Mouse (Mus musculus) lung, embryonic 14.5 days (tissue): ENCODE measurements around the gene Hdgf. TPM values are rescaled to one million over a fixed set of nuclear protein-coding genes. Genes with fewer than 3 reads are reported as not detected.

Experiments
- ATAC-seq: fragments of 200-750 bp; cut with Nextera tagmentation; 2 replicates; pipeline ENCODE4 v1.8.0; 2017; ENCODE audit warnings: mild to moderate bottlenecking, moderate TSS enrichment, moderate library complexity; ENCODE audit not compliant: insufficient read depth
- DNase-seq: peaks from one replicate; pipeline ENCODE4 v3.0.0-alpha.2; 2015
- H3K27ac ChIP-seq: fragments of 300-500 bp; sonication (generic); 2 replicates; pipeline ENCODE4 v1.5.1; 2014; ENCODE audit warnings: low read depth, mild to moderate bottlenecking, moderate library complexity
- H3K27me3 ChIP-seq: fragments of 300-500 bp; sonication (generic); 2 replicates; pipeline ENCODE4 v1.6.1; 2014; ENCODE audit warnings: low read length, control low read depth; ENCODE audit not compliant: insufficient read depth
- H3K36me3 ChIP-seq: fragments of 300-500 bp; sonication (generic); 2 replicates; pipeline ENCODE4 v1.6.1; 2014; ENCODE audit warnings: control low read depth; ENCODE audit not compliant: insufficient read depth
- H3K4me1 ChIP-seq: fragments of 300-500 bp; sonication (generic); 2 replicates; pipeline ENCODE4 v1.6.1; 2014; ENCODE audit warnings: antibody characterized with exemption, control low read depth; ENCODE audit not compliant: insufficient read depth
- H3K4me2 ChIP-seq: fragments of 300-500 bp; sonication (generic); 2 replicates; pipeline ENCODE4 v1.6.1; 2014; ENCODE audit warnings: mild to moderate bottlenecking
- H3K4me3 ChIP-seq: fragments of 300-500 bp; sonication (generic); 2 replicates; pipeline ENCODE4 v1.5.1; 2014; ENCODE audit warnings: low read depth, low read length
- H3K9ac ChIP-seq: fragments of 300-500 bp; sonication (generic); 2 replicates; pipeline ENCODE4 v1.6.1; 2014
- H3K9me3 ChIP-seq: fragments of 300-500 bp; sonication (generic); 2 replicates; pipeline ENCODE4 v1.6.1; 2016; ENCODE audit warnings: low read depth, low read length, control low read depth
- CTCF ChIP-seq: IDR thresholded peaks from 2 replicates; pipeline ENCODE4 v1.5.1; 2016; ENCODE audit warnings: antibody characterized with exemption, low read depth
- WGBS: fragments of 180-500 bp; shearing (Covaris S2); extraction: QIAGEN DNeasy Blood & Tissue Kit; methylation state at CpG from one replicate; pipeline ENCODE4 v1.1.7; 2014; 5-methylcytosine and 5-hydroxymethylcytosine counted together
- polyA plus RNA-seq: library from polyadenylated mRNA; unstranded; fragments of >200 nt; fragmentation: Nextera tagmentation; extraction: Ambion mirVana; gene quantifications from 2 replicates; pipeline ENCODE4 v1.2.1, GENCODE M21; 2014

Gene Hdgf
- polyA plus RNA-seq, 1 experiment from 2014 or later, result 287 TPM

GRCm38 (mm10) chr3:87934026-87934425, 27.9 kb downstream of the Hdgf start:
- ATAC-seq, result no peak
- no peaks in the 10 kb centered on the region for H3K27me3 ChIP-seq
- peaks cover 71% of the 10 kb centered on the region for H3K36me3 ChIP-seq

GRCm38 (mm10) chr3:87934501-87934900, 28.4 kb downstream of the Hdgf start:
- peaks cover 75% of the 10 kb centered on the region for H3K36me3 ChIP-seq
- ATAC-seq, result no peak

More at GRCm38 (mm10) chr3:87934026-87934425, 27.9 kb downstream of the Hdgf start:
- H3K9ac ChIP-seq, result no peak overlapping the region
- no peak overlapping the region for H3K4me2 ChIP-seq
- H3K4me3 ChIP-seq, result no peak overlapping the region
- 80% methylated on average over 5 of the region's 5 CpGs for WGBS
- TF ChIP-seq CTCF, result no peak
- H3K9me3 ChIP-seq, result no peaks in the 10 kb centered on the region
- DNase-seq, result no peak
- H3K4me1 ChIP-seq, result peaks cover 9% of the 10 kb centered on the region; the same call in 1 of the 2 replicates
- no peak overlapping the region for H3K27ac ChIP-seq

GRCm38 (mm10) chr3:87935201-87935600, 29.1 kb downstream of the Hdgf start:
- Histone ChIP-seq H3K4me1 (0 out of 2 replicates have a peak, but pooled peaks cover 6% of the 10 kb centered on the region), H3K4me3 (no peak overlapping the region), H3K36me3 (peaks cover 82% of the 10 kb centered on the region), H3K27me3 (no peaks in the 10 kb centered on the region), H3K9me3 (no peaks in the 10 kb centered on the region), H3K4me2 (no peak overlapping the region), H3K27ac (no peak overlapping the region), H3K9ac (no peak overlapping the region)
- no peak for TF ChIP-seq CTCF
- DNase-seq, result no peak
- ATAC-seq, result no peak
- 69% methylated on average over 4 of the region's 4 CpGs for WGBS

More at GRCm38 (mm10) chr3:87934501-87934900, 28.4 kb downstream of the Hdgf start:
- Histone ChIP-seq H3K9ac (no peak overlapping the region), H3K4me2 (no peak overlapping the region), H3K9me3 (no peaks in the 10 kb centered on the region), H3K4me1 (0 out of 2 replicates have a peak, but pooled peaks cover 6% of the 10 kb centered on the region), H3K4me3 (no peak overlapping the region), H3K27me3 (no peaks in the 10 kb centered on the region), H3K27ac (no peak overlapping the region)
- 65% methylated on average over 4 of the region's 4 CpGs for WGBS
- TF ChIP-seq CTCF, result no peak
- no peak for DNase-seq

- Histone ChIP-seq H3K36me3 (peaks cover 88% of the 10 kb centered on the region), H3K27me3 (no peaks in the 10 kb centered on the region), H3K9ac (no peak overlapping the region), H3K9me3 (no peaks in the 10 kb centered on the region), H3K4me3 (no peak overlapping the region), H3K4me1 (0 out of 2 replicates have a peak, but pooled peaks cover 6% of the 10 kb centered on the region), H3K4me2 (no peak overlapping the region), H3K27ac (no peak overlapping the region)
- peak; percentile 96 for TF ChIP-seq CTCF
- peak; percentile 48 for ATAC-seq
- 96% methylated on average over 2 of the region's 2 CpGs for WGBS
- peak; percentile 95 for DNase-seq
Measured at GRCm38 (mm10) chr3:87935776-87936175, 29.7 kb downstream of the Hdgf start.

GRCm38 (mm10) chr3:87940611-87941010, 34.5 kb downstream of the Hdgf start:
- H3K9me3 ChIP-seq, result no peaks in the 10 kb centered on the region
- WGBS, result 61% methylated on average over 5 of the region's 5 CpGs
- DNase-seq, result no peak
- H3K27me3 ChIP-seq, result no peaks in the 10 kb centered on the region
- no peak overlapping the region for H3K4me2 ChIP-seq
- no peak for TF ChIP-seq CTCF
- ATAC-seq, result no peak
- H3K27ac ChIP-seq, result no peak overlapping the region
- peaks cover 74% of the 10 kb centered on the region for H3K36me3 ChIP-seq
- no peak overlapping the region for H3K4me3 ChIP-seq
- H3K9ac ChIP-seq, result no peak overlapping the region
- H3K4me1 ChIP-seq, result no peaks in the 10 kb centered on the region

GRCm38 (mm10) chr3:87942471-87942870, 36.4 kb downstream of the Hdgf start:
- no peak for TF ChIP-seq CTCF
- no peak overlapping the region for H3K27ac ChIP-seq
- 93% methylated on average over 2 of the region's 2 CpGs for WGBS

GRCm38 (mm10) chr3:87943586-87943985, 37.5 kb downstream of the Hdgf start:
- no peak for TF ChIP-seq CTCF
- 66% methylated on average over 7 of the region's 7 CpGs for WGBS
- no peak overlapping the region for H3K9ac ChIP-seq
- DNase-seq (no peak), ATAC-seq (no peak)
- H3K27me3 ChIP-seq, result peaks cover 22% of the 10 kb centered on the region
- H3K27ac ChIP-seq, result no peak overlapping the region
- no peaks in the 10 kb centered on the region for H3K9me3 ChIP-seq
- H3K4me2 ChIP-seq, result no peak overlapping the region
- peaks cover 45% of the 10 kb centered on the region for H3K36me3 ChIP-seq
- H3K4me1 ChIP-seq, result peaks cover 17% of the 10 kb centered on the region
- H3K4me3 ChIP-seq, result no peak overlapping the region

More at GRCm38 (mm10) chr3:87942471-87942870, 36.4 kb downstream of the Hdgf start:
- Histone ChIP-seq H3K4me2 (no peak overlapping the region), H3K27me3 (peaks cover 12% of the 10 kb centered on the region; the same call in 1 of the 2 replicates), H3K9ac (no peak overlapping the region), H3K36me3 (peaks cover 56% of the 10 kb centered on the region), H3K4me3 (no peak overlapping the region), H3K4me1 (peaks cover 6% of the 10 kb centered on the region), H3K9me3 (no peaks in the 10 kb centered on the region)
- DNase-seq, result no peak
- no peak for ATAC-seq
